Mouse (Mus musculus) testis, postnatal 14 days (tissue): Measurements from ENCODE around the gene Ly9.

Experiments
- DNase-seq: peaks from one replicate; pipeline ENCODE4 v3.0.0; 2021; ENCODE audit warnings: low spot score

Ly9 gene

GRCm38 (mm10) chr1:171577168-171577567 lies 30.0 kb downstream of the Ly9 start:
- DNase-seq, result no peak

- DNase-seq, result no peak
These were observed 38.8 kb downstream of the Ly9 start for GRCm38 (mm10) chr1:171568436-171568835.

- DNase-seq, result peak; percentile 16
These were observed 40.4 kb downstream of the Ly9 start for GRCm38 (mm10) chr1:171566777-171567176.

- DNase-seq, result no peak
These were observed 41.3 kb downstream of the Ly9 start for GRCm38 (mm10) chr1:171565888-171566287.

- no peak for DNase-seq
These were observed 43.0 kb downstream of the Ly9 start for GRCm38 (mm10) chr1:171564247-171564646.

GRCm38 (mm10) chr1:171563042-171563441 lies 44.2 kb downstream of the Ly9 start:
- DNase-seq, result no peak

- no peak for DNase-seq
These were observed 45.5 kb downstream of the Ly9 start for GRCm38 (mm10) chr1:171561639-171562225.

GRCm38 (mm10) chr1:171561200-171561599 lies 46.0 kb downstream of the Ly9 start:
- no peak for DNase-seq

GRCm38 (mm10) chr1:171560262-171560661 lies 46.9 kb downstream of the Ly9 start:
- no peak for DNase-seq

GRCm38 (mm10) chr1:171558898-171559297 lies 48.3 kb downstream of the Ly9 start, which contains the start of gene Cd244a:
Gene Cd244a, plus strand, starts transcription at chr1:171559193.
- no peak for DNase-seq

GRCm38 (mm10) chr1:171558407-171558806 lies 48.8 kb downstream of the Ly9 start:
- no peak for DNase-seq

GRCm38 (mm10) chr1:171556366-171556765 lies 50.8 kb downstream of the Ly9 start:
- DNase-seq, result no peak

- DNase-seq, result no peak
These were observed 53.6 kb downstream of the Ly9 start for GRCm38 (mm10) chr1:171553359-171554341.

- no peak for DNase-seq
These were observed 55.0 kb downstream of the Ly9 start for GRCm38 (mm10) chr1:171552230-171552629.

- DNase-seq, result no peak
These were observed 55.9 kb downstream of the Ly9 start for GRCm38 (mm10) chr1:171551326-171551725.

GRCm38 (mm10) chr1:171540694-171541093 lies 66.5 kb downstream of the Ly9 start:
- DNase-seq, result no peak
